Mouse (Mus musculus) C2C12 (cell line): ENCODE measurements around the gene Aspdh.

Source experiments
- CTCF ChIP-seq: IDR thresholded peaks from one replicate; pipeline ENCODE4 v1.5.1; 2011; ENCODE audit not compliant: control insufficient read depth, insufficient read depth, insufficient read length
- MYOD1 ChIP-seq: IDR thresholded peaks from one replicate; pipeline ENCODE4 v1.6.1; 2011; ENCODE audit warnings: low read depth; ENCODE audit not compliant: control insufficient read depth, insufficient read length
- MYOG ChIP-seq: IDR thresholded peaks from one replicate; pipeline ENCODE4 v1.6.1; 2011; ENCODE audit not compliant: control insufficient read depth, insufficient read length; ENCODE audit errors: extremely low read depth

DNA sequence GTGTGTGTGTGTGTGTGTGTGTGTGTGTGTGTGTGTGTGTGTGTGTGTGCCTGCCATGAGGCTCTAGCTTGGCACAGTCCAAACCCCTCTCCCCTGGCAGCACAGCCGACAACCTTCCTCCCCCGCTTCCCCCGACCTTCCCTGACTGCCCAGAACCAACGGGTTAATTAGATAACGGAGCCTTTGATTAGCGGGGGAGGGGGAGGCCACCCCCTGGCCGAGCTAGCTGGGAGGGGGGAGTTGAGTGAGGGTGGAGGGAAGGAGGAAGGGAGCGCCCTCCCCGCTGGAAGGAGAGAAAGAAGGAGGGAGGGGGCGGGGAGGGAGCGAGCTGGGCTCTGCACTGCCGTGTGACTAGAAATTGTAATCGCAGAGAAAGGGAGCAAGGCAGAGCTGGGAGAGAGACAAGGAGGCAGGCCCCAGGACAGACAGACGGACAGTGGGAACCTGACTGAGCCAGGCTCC lies 23.5 kb upstream of the Aspdh start:
- TF ChIP-seq CTCF (no peak), MYOG (no peak), MYOD1 (no peak)
